Mouse (Mus musculus) heart, embryonic 12.5 days (tissue): ENCODE results near the gene Zswim1. TPM values are rescaled to one million over a fixed set of nuclear protein-coding genes. Genes with fewer than 3 reads are reported as not detected.
"Not testable (repeated sequence)": the region's sequence is repeated elsewhere in the genome, so short reads cannot be mapped to it uniquely, and the experiment has no call there.

Experiments
- ATAC-seq: fragments of 200-750 bp; cut with Nextera tagmentation; 2 replicates; pipeline ENCODE4 v1.8.0; 2017; ENCODE audit warnings: moderate TSS enrichment, moderate library complexity; ENCODE audit not compliant: insufficient number of reproducible peaks, low FRiP score
- H3K27ac ChIP-seq: fragments of 300-500 bp; sonication (generic); 2 replicates; pipeline ENCODE4 v1.5.1; 2016; ENCODE audit warnings: mild to moderate bottlenecking, moderate library complexity; ENCODE audit not compliant: poor library complexity, severe bottlenecking
- H3K27me3 ChIP-seq: fragments of 300-500 bp; sonication (generic); replicated peaks from 2 replicates; pipeline ENCODE4 v1.6.1; 2016; ENCODE audit warnings: mild to moderate bottlenecking, moderate library complexity
- H3K36me3 ChIP-seq: fragments of 300-500 bp; sonication (generic); 2 replicates; pipeline ENCODE4 v1.6.1; 2016; ENCODE audit warnings: mild to moderate bottlenecking, moderate library complexity
- H3K4me1 ChIP-seq: fragments of 300-500 bp; sonication (generic); replicated peaks from 2 replicates; pipeline ENCODE4 v1.6.1; 2016; ENCODE audit warnings: mild to moderate bottlenecking
- H3K4me2 ChIP-seq: fragments of 300-500 bp; sonication (generic); 2 replicates; pipeline ENCODE4 v1.6.1; 2016; ENCODE audit warnings: mild to moderate bottlenecking, moderate library complexity
- H3K4me3 ChIP-seq: fragments of 300-500 bp; sonication (generic); 2 replicates; pipeline ENCODE4 v1.5.1; 2016; ENCODE audit warnings: mild to moderate bottlenecking
- H3K9ac ChIP-seq: fragments of 300-500 bp; sonication (generic); 2 replicates; pipeline ENCODE4 v1.6.1; 2016; ENCODE audit warnings: mild to moderate bottlenecking, moderate library complexity
- H3K9me3 ChIP-seq: fragments of 300-500 bp; sonication (generic); replicated peaks from 2 replicates; pipeline ENCODE4 v1.6.1; 2016; ENCODE audit warnings: mild to moderate bottlenecking, moderate library complexity
- WGBS: fragments of 180-500 bp; shearing (Covaris S2); methylation state at CpG from one replicate; pipeline ENCODE4 v1.1.7; 2016; 5-methylcytosine and 5-hydroxymethylcytosine counted together
- polyA plus RNA-seq: library from polyadenylated mRNA; unstranded; fragments of >200 nt; fragmentation: Nextera tagmentation; extraction: Ambion mirVana; gene quantifications from 2 replicates; pipeline ENCODE4 v1.2.1, GENCODE M21; 2016

Zswim1 gene
- polyA plus RNA-seq, 1 experiment from 2014 or later, result 9.8 TPM

- Histone ChIP-seq H3K9me3 (peaks cover 8% of the 10 kb centered on the region), H3K27me3 (no peaks in the 10 kb centered on the region), H3K4me1 (peaks cover 31% of the 10 kb centered on the region), H3K4me2 (no peak overlapping the region), H3K9ac (peak overlapping the region; percentile 35; the same call in 1 of the 2 replicates), H3K36me3 (no peaks in the 10 kb centered on the region), H3K4me3 (0 out of 2 replicates have a peak overlapping the region, but pooled peaks have one; percentile 0), H3K27ac (peak overlapping the region; percentile 92)
- ATAC-seq, result peak; percentile 87
- 26% methylated on average over 16 of the region's 16 CpGs for WGBS
These were observed 44.5 kb downstream of the Zswim1 start for GRCm38 (mm10) chr2:164866741-164867551.

- Histone ChIP-seq H3K27ac (peak overlapping the region; percentile 92), H3K9me3 (peaks cover 8% of the 10 kb centered on the region), H3K4me1 (peaks cover 25% of the 10 kb centered on the region), H3K36me3 (no peaks in the 10 kb centered on the region), H3K27me3 (no peaks in the 10 kb centered on the region), H3K9ac (no peak overlapping the region), H3K4me3 (no peak overlapping the region), H3K4me2 (no peak overlapping the region)
- WGBS, result 91% methylated on average over 7 of the region's 7 CpGs
- no peak for ATAC-seq
These were observed 45.1 kb downstream of the Zswim1 start for GRCm38 (mm10) chr2:164867566-164867965.

- Histone ChIP-seq H3K4me1 (peaks cover 23% of the 10 kb centered on the region), H3K27me3 (no peaks in the 10 kb centered on the region), H3K9ac (no peak overlapping the region), H3K4me2 (no peak overlapping the region), H3K9me3 (peaks cover 8% of the 10 kb centered on the region), H3K27ac (no peak overlapping the region), H3K4me3 (no peak overlapping the region), H3K36me3 (no peaks in the 10 kb centered on the region)
- 72% methylated on average over 7 of the region's 7 CpGs for WGBS
- ATAC-seq, result no peak
These were observed 46.0 kb downstream of the Zswim1 start for GRCm38 (mm10) chr2:164868491-164868890.

GRCm38 (mm10) chr2:164871602-164872303 lies 49.3 kb downstream of the Zswim1 start:
- Histone ChIP-seq H3K9me3 (peaks cover 8% of the 10 kb centered on the region), H3K27me3 (no peaks in the 10 kb centered on the region), H3K9ac (no peak overlapping the region), H3K4me3 (no peak overlapping the region), H3K4me2 (no peak overlapping the region), H3K36me3 (no peaks in the 10 kb centered on the region), H3K27ac (no peak overlapping the region), H3K4me1 (peaks cover 29% of the 10 kb centered on the region)
- WGBS, result 52% methylated on average over 6 of the region's 6 CpGs
- no peak for ATAC-seq

- Histone ChIP-seq H3K4me1 (peaks cover 29% of the 10 kb centered on the region), H3K4me3 (no peak overlapping the region), H3K9ac (0 out of 2 replicates have a peak overlapping the region, but pooled peaks have one; percentile 9), H3K36me3 (peaks cover 6% of the 10 kb centered on the region; the same call in 1 of the 2 replicates), H3K9me3 (no peaks in the 10 kb centered on the region), H3K4me2 (no peak overlapping the region), H3K27me3 (no peaks in the 10 kb centered on the region), H3K27ac (peak overlapping the region; percentile 55)
- 54% methylated on average over 3 of the region's 3 CpGs for WGBS
- ATAC-seq, result no peak
These were observed 51.1 kb downstream of the Zswim1 start for GRCm38 (mm10) chr2:164873621-164874020.

GRCm38 (mm10) chr2:164874239-164874769 lies 51.8 kb downstream of the Zswim1 start:
- ATAC-seq, result no peak
- Histone ChIP-seq H3K36me3 (peaks cover 6% of the 10 kb centered on the region; the same call in 1 of the 2 replicates), H3K4me1 (peaks cover 29% of the 10 kb centered on the region), H3K4me3 (no peak overlapping the region), H3K9ac (0 out of 2 replicates have a peak overlapping the region, but pooled peaks have one; percentile 9), H3K27me3 (no peaks in the 10 kb centered on the region), H3K9me3 (no peaks in the 10 kb centered on the region), H3K27ac (peak overlapping the region; percentile 55), H3K4me2 (0 out of 2 replicates have a peak overlapping the region, but pooled peaks have one; percentile 15)
- WGBS, result 5% methylated on average over 1 of the region's 1 CpGs

GRCm38 (mm10) chr2:164875648-164876047 lies 53.2 kb downstream of the Zswim1 start:
- not testable (repeated sequence) for H3K27me3 ChIP-seq, H3K4me3 ChIP-seq, ATAC-seq, H3K27ac ChIP-seq, H3K36me3 ChIP-seq, H3K4me2 ChIP-seq, H3K9me3 ChIP-seq, H3K9ac ChIP-seq
- peaks cover 33% of the 10 kb centered on the region for H3K4me1 ChIP-seq
- 47% methylated on average over 2 of the region's 2 CpGs for WGBS

Other genes with a start within 250 kb of the Zswim1 start
- gene Spint3, start 249.2 kb upstream of the Zswim1 start, polyA plus RNA-seq, result not detected in 2 replicates
- gene Wfdc6a, start 237.2 kb upstream of the Zswim1 start, polyA plus RNA-seq, result 0.29 and 0.32 TPM in 2 replicates
- gene Eppin, start 229.1 kb upstream of the Zswim1 start, polyA plus RNA-seq, result not detected in 2 replicates
- gene Wfdc6b, start 209.2 kb upstream of the Zswim1 start, polyA plus RNA-seq, result not detected in 2 replicates
- gene Wfdc8, start 209.1 kb upstream of the Zswim1 start, polyA plus RNA-seq, result not detected in 2 replicates
- gene Wfdc16, start 183.9 kb upstream of the Zswim1 start, polyA plus RNA-seq, result not detected in 2 replicates
- gene Wfdc10, start 166.6 kb upstream of the Zswim1 start, polyA plus RNA-seq, result not detected in 2 replicates
- gene Wfdc9, start 166.1 kb upstream of the Zswim1 start, polyA plus RNA-seq, result not detected in 2 replicates
- not detected in 2 replicates for gene Wfdc11, start 148.6 kb upstream of the Zswim1 start, polyA plus RNA-seq
- gene Wfdc13, start 137.6 kb upstream of the Zswim1 start, polyA plus RNA-seq, result not detected in 2 replicates
- 0.35 TPM in 1 of 2 replicates, not detected in the other for gene Spint4, start 124.2 kb upstream of the Zswim1 start, polyA plus RNA-seq
- gene Spint5, start 107.4 kb upstream of the Zswim1 start, polyA plus RNA-seq, result not detected in 2 replicates
- gene Wfdc3, start 76.8 kb upstream of the Zswim1 start, polyA plus RNA-seq, result 0.32 and 0.71 TPM in 2 replicates
- 62.9 and 71.0 TPM in 2 replicates for gene Dnttip1, start 76.7 kb upstream of the Zswim1 start, polyA plus RNA-seq
- 455 and 459 TPM in 2 replicates for gene Ube2c, start 52.8 kb upstream of the Zswim1 start, polyA plus RNA-seq
- 0.36 and 1.6 TPM in 2 replicates for gene Tnnc2, start 42.7 kb upstream of the Zswim1 start, polyA plus RNA-seq
- gene Snx21, start 36.9 kb upstream of the Zswim1 start, polyA plus RNA-seq, result 30.8 and 31.7 TPM in 2 replicates
- gene Acot8, start 17.8 kb upstream of the Zswim1 start, polyA plus RNA-seq, result 14.9 and 16.1 TPM in 2 replicates
- gene Zswim3, start 17.6 kb upstream of the Zswim1 start, polyA plus RNA-seq, result 5.4 and 6.7 TPM in 2 replicates
- gene Spata25, start 5.9 kb downstream of the Zswim1 start, polyA plus RNA-seq, result not detected in 2 replicates
- gene Ctsa, start 10.2 kb downstream of the Zswim1 start, polyA plus RNA-seq, result 169 and 175 TPM in 2 replicates
- 45.0 and 45.5 TPM in 2 replicates for gene Neurl2, start 10.8 kb downstream of the Zswim1 start, polyA plus RNA-seq
- 9.7 and 9.9 TPM in 2 replicates for gene Pltp, start 35.0 kb downstream of the Zswim1 start, polyA plus RNA-seq
- gene Pcif1, start 56.6 kb downstream of the Zswim1 start, polyA plus RNA-seq, result 52.1 and 53.1 TPM in 2 replicates
- 11.4 and 12.2 TPM in 2 replicates for gene Zfp335, start 89.1 kb downstream of the Zswim1 start, polyA plus RNA-seq
- 0.42 TPM in 2 replicates for gene Mmp9, start 118.1 kb downstream of the Zswim1 start, polyA plus RNA-seq
- gene Slc12a5, start 138.1 kb downstream of the Zswim1 start, polyA plus RNA-seq, result 0.82 and 1.3 TPM in 2 replicates
- gene Ncoa5, start 212.2 kb downstream of the Zswim1 start, polyA plus RNA-seq, result 50.6 and 55.8 TPM in 2 replicates
- 7.2 and 7.7 TPM in 2 replicates for gene Cd40, start 232.9 kb downstream of the Zswim1 start, polyA plus RNA-seq